Mouse (Mus musculus) spleen, adult 2 months (tissue): ENCODE data around the gene Qrich2. TPM values are rescaled to one million over a fixed set of nuclear protein-coding genes. Genes with fewer than 3 reads are reported as not detected.

Source experiments
- DNase-seq, 2 experiments: peaks; one replicate each; pipeline versions ENCODE4 v3.0.0 to v3.0.0-alpha.2; 2012 to 2021; ENCODE audit warnings: low spot score in 2 of 2, low read depth in 1 of 2
- H3K27ac ChIP-seq: fragments of 200-500 bp; 2 replicates; pipeline ENCODE4 v1.5.1; 2012; ENCODE audit warnings: low read length, inconsistent platforms; ENCODE audit not compliant: insufficient read depth
- H3K27me3 ChIP-seq: fragments of 200-500 bp; 2 replicates; pipeline ENCODE4 v1.6.1; 2012; ENCODE audit warnings: mild to moderate bottlenecking, moderate library complexity, low read length, inconsistent platforms; ENCODE audit not compliant: control insufficient read depth, insufficient read depth
- H3K36me3 ChIP-seq: fragments of 200-500 bp; 2 replicates; pipeline ENCODE4 v1.6.1; 2012; ENCODE audit warnings: mild to moderate bottlenecking, low read length, inconsistent platforms; ENCODE audit not compliant: control insufficient read depth, insufficient read depth
- H3K4me1 ChIP-seq: fragments of 200-500 bp; 2 replicates; pipeline ENCODE4 v1.6.1; 2011; ENCODE audit warnings: inconsistent platforms; ENCODE audit not compliant: control insufficient read depth, insufficient read depth, insufficient read length
- H3K4me3 ChIP-seq: fragments of 200-500 bp; 2 replicates; pipeline ENCODE4 v1.5.1; 2011; ENCODE audit warnings: mild to moderate bottlenecking, inconsistent platforms; ENCODE audit not compliant: insufficient read depth, insufficient read length; ENCODE audit errors: extremely low read depth
- CTCF ChIP-seq: fragments of 200-500 bp; IDR thresholded peaks from 2 replicates; pipeline ENCODE4 v1.5.1; 2011; ENCODE audit warnings: mild to moderate bottlenecking, inconsistent platforms; ENCODE audit not compliant: insufficient read depth, insufficient read length, insufficient replicate concordance; ENCODE audit errors: extremely low read depth
- POLR2A ChIP-seq: fragments of 200-500 bp; IDR thresholded peaks from 2 replicates; pipeline ENCODE4 v1.6.1; 2011; ENCODE audit warnings: low read depth, low read length, inconsistent platforms
- WGBS: fragments of 180-500 bp; shearing (Covaris S2); methylation state at CpG from one replicate; pipeline ENCODE4 v1.1.7; 2018; 5-methylcytosine and 5-hydroxymethylcytosine counted together
- polyA plus RNA-seq: library from polyadenylated mRNA; depleted of rRNA; stranded (reverse); fragments of >200 nt; gene quantifications from 2 replicates; pipeline ENCODE4 v1.2.3, GENCODE M21; 2012; rRNA removed

Gene Qrich2
- polyA plus RNA-seq, 1 experiment, result 0.14 TPM

- peaks cover 14% of the 10 kb centered on the region for H3K36me3 ChIP-seq
- H3K4me1 ChIP-seq, result peaks cover 7% of the 10 kb centered on the region; the same call in 1 of the 2 replicates
- TF ChIP-seq POLR2A, result no peak
- no peak for TF ChIP-seq CTCF
- no peak overlapping the region for H3K4me3 ChIP-seq
- H3K27ac ChIP-seq, result no peak overlapping the region
- H3K27me3 ChIP-seq, result no peaks in the 10 kb centered on the region
- 37% methylated on average over 8 of the region's 8 CpGs for WGBS
- DNase-seq, result no peak
Observed at GRCm38 (mm10) chr11:116397517-116398347, 68.3 kb downstream of the Qrich2 start.

- no peak overlapping the region for H3K27ac ChIP-seq
- 86% methylated on average over 3 of the region's 3 CpGs for WGBS
- no peak for DNase-seq
- TF ChIP-seq CTCF (no peak), POLR2A (no peak)
- no peaks in the 10 kb centered on the region for H3K27me3 ChIP-seq
- H3K4me3 ChIP-seq, result no peak overlapping the region
- H3K36me3 ChIP-seq, result peaks cover 14% of the 10 kb centered on the region
- H3K4me1 ChIP-seq, result peaks cover 7% of the 10 kb centered on the region; the same call in 1 of the 2 replicates
Observed at GRCm38 (mm10) chr11:116396934-116397330, 69.1 kb downstream of the Qrich2 start.

- TF ChIP-seq CTCF, result no peak
- TF ChIP-seq POLR2A, result no peak
- no peak for DNase-seq
- no peaks in the 10 kb centered on the region for H3K27me3 ChIP-seq
- peaks cover 14% of the 10 kb centered on the region for H3K36me3 ChIP-seq
- H3K4me1 ChIP-seq, result peaks cover 7% of the 10 kb centered on the region; the same call in 1 of the 2 replicates
- 90% methylated on average over 11 of the region's 11 CpGs for WGBS
- no peak overlapping the region for H3K27ac ChIP-seq
- H3K4me3 ChIP-seq, result no peak overlapping the region
Observed at GRCm38 (mm10) chr11:116396276-116396933, 69.6 kb downstream of the Qrich2 start.

- H3K4me1 ChIP-seq, result peaks cover 2% of the 10 kb centered on the region; the same call in 1 of the 2 replicates
- H3K36me3 ChIP-seq, result peaks cover 14% of the 10 kb centered on the region
- no peaks in the 10 kb centered on the region for H3K27me3 ChIP-seq
- peak overlapping the region; percentile 81 for H3K27ac ChIP-seq
- 62% methylated on average over 4 of the region's 4 CpGs for WGBS
- DNase-seq, result no peak
- peak overlapping the region; percentile 42 for H3K4me3 ChIP-seq
- TF ChIP-seq POLR2A (no peak), CTCF (no peak)
Observed at GRCm38 (mm10) chr11:116394769-116395168, 71.3 kb downstream of the Qrich2 start.

Other genes with a start within 250 kb of the Qrich2 start
- gene Evpl, start 228.2 kb downstream of the Qrich2 start, polyA plus RNA-seq, result 0.07 and 0.18 TPM in 2 replicates
- gene Srp68, start 192.0 kb downstream of the Qrich2 start, polyA plus RNA-seq, result 25.4 and 27.0 TPM in 2 replicates
- 0.08 TPM in 1 of 2 replicates, not detected in the other for gene Galr2, start 185.3 kb downstream of the Qrich2 start, polyA plus RNA-seq
- 20.2 and 21.8 TPM in 2 replicates for gene Exoc7, start 159.0 kb downstream of the Qrich2 start, polyA plus RNA-seq
- gene Foxj1, start 130.8 kb downstream of the Qrich2 start, polyA plus RNA-seq, result 0.47 and 0.59 TPM in 2 replicates
- 10.7 and 16.2 TPM in 2 replicates for gene Rnf157, start 53.2 kb downstream of the Qrich2 start, polyA plus RNA-seq
- gene Ubald2, start 32.1 kb downstream of the Qrich2 start, polyA plus RNA-seq, result 152 and 245 TPM in 2 replicates
- gene Prpsap1, start 28.0 kb upstream of the Qrich2 start, polyA plus RNA-seq, result 62.1 and 95.5 TPM in 2 replicates
- gene Sphk1, start 64.7 kb upstream of the Qrich2 start, polyA plus RNA-seq, result 15.5 and 21.4 TPM in 2 replicates
- gene Ube2o, start 115.2 kb upstream of the Qrich2 start, polyA plus RNA-seq, result 42.3 and 77.3 TPM in 2 replicates
- not detected in 2 replicates for gene Aanat, start 120.2 kb upstream of the Qrich2 start, polyA plus RNA-seq
- gene Rhbdf2, start 160.8 kb upstream of the Qrich2 start, polyA plus RNA-seq, result 84.5 and 91.2 TPM in 2 replicates
- 0.35 and 0.72 TPM in 2 replicates for gene Prcd, start 187.3 kb upstream of the Qrich2 start, polyA plus RNA-seq
- 10.0 and 14.2 TPM in 2 replicates for gene Cygb, start 188.1 kb upstream of the Qrich2 start, polyA plus RNA-seq